20 mouse cellular contexts compared by ENCODE assay signal in the genomic region with DNA sequence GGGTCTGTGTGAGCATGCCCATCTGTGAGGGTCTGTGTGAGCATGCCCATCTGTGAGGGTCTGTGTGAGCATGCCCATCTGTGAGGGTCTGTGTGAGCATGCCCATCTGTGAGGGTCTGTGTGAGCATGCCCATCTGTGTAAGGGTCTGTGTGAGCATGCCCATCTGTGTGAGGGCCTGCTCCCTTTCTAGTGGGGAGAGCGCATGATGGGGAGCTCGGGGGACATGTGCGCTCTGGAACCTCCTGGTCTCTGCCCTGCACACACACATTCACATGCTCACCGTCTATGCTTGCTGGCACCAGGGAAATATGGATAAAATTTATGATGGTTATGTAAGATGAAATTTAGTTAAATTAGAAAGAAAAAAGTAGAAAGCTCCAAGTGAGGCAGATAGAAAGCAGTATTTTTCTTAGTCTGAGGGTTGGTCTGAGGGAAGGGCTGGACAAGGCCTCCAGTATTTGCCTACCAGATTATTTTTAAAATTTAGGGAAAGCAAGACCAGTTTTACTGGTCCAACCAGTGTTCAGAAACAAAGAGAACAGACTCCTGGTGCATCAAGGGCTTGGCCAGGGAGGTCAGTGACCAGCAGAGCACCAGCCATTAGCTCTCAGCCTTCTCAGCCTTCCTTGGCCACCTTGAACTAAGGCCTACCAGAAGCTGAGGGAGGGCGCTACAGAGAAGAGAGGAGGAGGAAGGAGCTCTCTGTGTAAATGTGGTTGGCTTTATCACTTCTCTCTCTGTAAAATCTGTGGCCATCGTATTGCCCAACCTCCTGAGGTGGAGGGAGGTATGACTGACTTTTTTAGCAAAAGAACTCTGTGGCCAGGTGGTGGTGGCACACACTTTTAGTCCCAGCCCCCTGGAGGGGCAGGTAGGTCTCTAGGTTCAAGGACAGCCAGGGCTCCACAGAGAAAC. TPM values are rescaled to one million over a fixed set of nuclear protein-coding genes. Genes with fewer than 3 reads are reported as not detected.
A peak's percentile ranks its signal among the peaks of the same experiment; 100 is the strongest.
DNase-seq lines count a peak whose midpoint lies in the region; ATAC-seq lines count a peak whose summit lies in the region.
"Had no signal": no experiment of that assay in that cellular context is flagged by ENCODE, and none has a peak within 500 bp of the region (broad histone marks: within the 10 kb centered on the region; RNA-seq: fewer than 3 reads in every experiment).

No protein-coding gene starts in this region.

- no peak for ATAC-seq in kidney, embryonic 15.5 days (replicated peaks; ENCODE audit: low FRiP score)
- peak; percentile 62 for ATAC-seq in common myeloid progenitor, adult 5-6 weeks (replicated peaks; ENCODE audit: low read depth, poor library complexity, severe bottlenecking)
- ATAC-seq in megakaryocyte-erythroid progenitor cell, adult 5-6 weeks (replicated peaks; ENCODE audit: low FRiP score, low TSS enrichment, poor library complexity, severe bottlenecking), result peak; percentile 31; the same call in 1 of the 2 replicates
- ATAC-seq: forebrain, embryonic 16.5 days had no signal

- no peak overlapping the region for H3K9ac ChIP-seq in kidney, embryonic 15.5 days
- H3K9ac ChIP-seq: heart, embryonic 15.5 days; hindbrain, embryonic 14.5 days; liver, embryonic 13.5 days; midbrain, embryonic 12.5 days; neural tube, embryonic 13.5 days had no signal

- H3K4me1 ChIP-seq in kidney, embryonic 15.5 days, result 0 out of 2 replicates have a peak, but pooled peaks cover 3% of the 10 kb centered on the region
- H3K4me1 ChIP-seq: midbrain, embryonic 12.5 days had no signal

- no peak overlapping the region for H3K4me3 ChIP-seq in kidney, embryonic 15.5 days (replicated peaks)
- H3K4me3 ChIP-seq: heart, embryonic 15.5 days; liver, embryonic 13.5 days; midbrain, embryonic 12.5 days; neural tube, embryonic 13.5 days had no signal

- H3K4me2 ChIP-seq in kidney, embryonic 15.5 days, result no peak overlapping the region
- H3K4me2 ChIP-seq: heart, embryonic 15.5 days; hindbrain, embryonic 14.5 days; liver, embryonic 13.5 days; midbrain, embryonic 12.5 days; neural tube, embryonic 13.5 days had no signal

- no peaks in the 10 kb centered on the region for H3K9me3 ChIP-seq in kidney, embryonic 15.5 days (replicated peaks)
- H3K9me3 ChIP-seq: heart, embryonic 15.5 days; liver, embryonic 13.5 days; midbrain, embryonic 12.5 days; neural tube, embryonic 13.5 days had no signal

- peaks cover 23% of the 10 kb centered on the region for H3K36me3 ChIP-seq in kidney, embryonic 15.5 days
- H3K36me3 ChIP-seq: liver, embryonic 13.5 days had no signal

- H3K27ac ChIP-seq in kidney, embryonic 15.5 days, result 0 out of 2 replicates have a peak overlapping the region, but pooled peaks have one; percentile 16
- H3K27ac ChIP-seq: heart, embryonic 15.5 days; hindbrain, embryonic 14.5 days; liver, embryonic 13.5 days; neural tube, embryonic 13.5 days had no signal

- 86% methylated on average over 6 of the region's 6 CpGs for WGBS in kidney, embryonic 15.5 days

- DNase-seq in kidney, postnatal 14 days, result no peak
- DNase-seq in 416B (ENCODE audit: low read depth) (peak; percentile 84), MN1 (ENCODE audit: low spot score) (no peak)
- no peak for DNase-seq in spleen, postnatal 10 days (ENCODE audit: low spot score in 2 of 2)
- DNase-seq: cerebellum, postnatal 10 days; heart, adult 18-20 months; kidney, adult 11 months; kidney, postnatal 36 days; layer of hippocampus, adult 9-11 months; liver, embryonic 13.5 days; right cerebral cortex, postnatal 25 days; thymus, adult 18-20 months had no signal

- H3K27me3 ChIP-seq in kidney, embryonic 15.5 days, result no peaks in the 10 kb centered on the region
- H3K27me3 ChIP-seq: heart, embryonic 15.5 days; liver, embryonic 13.5 days; midbrain, embryonic 12.5 days; neural tube, embryonic 13.5 days had no signal

RNA-seq across cellular contexts. Expression of gene Ldhd, which starts 15.1 kb away (rescaled TPM):
- polyA plus RNA-seq in kidney, embryonic 15.5 days (2015; fragmentation: Nextera tagmentation; extraction: Ambion mirVana), result 1.2 and 1.3 TPM in 2 replicates
- 0.32 and 0.87 TPM in 2 replicates for total RNA-seq in common myeloid progenitor, adult 5-6 weeks (2017)
- total RNA-seq in megakaryocyte-erythroid progenitor cell, adult 5-6 weeks (2014; fragmentation: Nextera tagmentation), result 0.15 and 1.1 TPM in 2 replicates
- 0.09 and 0.15 TPM in 2 replicates for total RNA-seq in megakaryocyte-erythroid progenitor cell, adult 5-6 weeks (2017)

RNA-seq across cellular contexts. Expression of gene Zfp1, which starts 28.2 kb away (rescaled TPM):
- 20.4 and 21.2 TPM in 2 replicates for polyA plus RNA-seq in kidney, embryonic 15.5 days (2015; fragmentation: Nextera tagmentation; extraction: Ambion mirVana)
- 9.8 and 13.0 TPM in 2 replicates for total RNA-seq in common myeloid progenitor, adult 5-6 weeks (2017)
- total RNA-seq in megakaryocyte-erythroid progenitor cell, adult 5-6 weeks (2014; fragmentation: Nextera tagmentation), result 13.5 and 13.9 TPM in 2 replicates
- 3.6 and 11.5 TPM in 2 replicates for total RNA-seq in megakaryocyte-erythroid progenitor cell, adult 5-6 weeks (2017)
